Mouse (Mus musculus) fibroblast of lung, adult 2 months (primary cell): ENCODE data around the gene Cd180.

Experiments used
- DNase-seq: peaks from one replicate; pipeline ENCODE4 v3.0.0-alpha.2; 2011; ENCODE audit warnings: low read depth

Cd180 gene

DNA sequence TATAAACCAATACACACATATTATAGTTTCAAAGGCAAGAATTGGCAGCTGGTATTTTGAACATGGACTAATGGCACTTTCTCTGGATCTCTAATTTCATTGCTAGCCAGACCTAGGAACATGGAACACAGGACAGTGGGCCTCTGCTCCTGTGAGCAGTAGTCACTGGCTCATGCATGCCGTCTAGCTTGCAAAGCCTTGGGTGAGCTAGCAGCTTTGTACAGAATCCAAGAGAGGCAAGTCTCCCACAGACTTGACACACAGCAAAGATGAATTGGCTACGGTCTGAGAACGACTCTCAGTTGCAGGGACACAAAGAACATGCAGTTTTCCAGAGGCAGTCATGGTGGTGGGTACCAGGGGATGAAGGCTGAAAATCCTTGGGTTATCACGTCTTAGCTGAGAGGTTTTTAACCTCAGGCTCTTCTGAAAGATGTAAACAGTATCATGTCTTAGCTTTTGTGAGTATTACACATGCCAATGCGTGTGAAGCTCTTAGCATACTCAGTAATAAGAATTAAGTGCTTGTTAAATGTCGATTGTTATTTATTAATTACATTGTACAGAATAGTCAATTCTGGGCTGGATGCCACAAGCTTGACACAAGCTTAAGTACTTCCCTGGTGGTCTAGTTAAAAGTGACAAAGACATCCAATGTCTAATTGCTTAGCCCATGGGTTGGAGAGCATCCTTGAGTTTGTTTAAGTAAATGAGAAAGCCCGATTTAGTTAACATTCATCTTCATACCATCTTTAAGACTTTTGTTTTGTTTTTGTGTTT lies 90.4 kb downstream of the Cd180 start:
- no peak for DNase-seq

- DNase-seq: peak; percentile 35
These were observed 93.4 kb downstream of the Cd180 start for GRCm38 (mm10) chr13:102786666-102787230.
